25 mouse cellular contexts compared by ENCODE assay signal in the genomic region with DNA sequence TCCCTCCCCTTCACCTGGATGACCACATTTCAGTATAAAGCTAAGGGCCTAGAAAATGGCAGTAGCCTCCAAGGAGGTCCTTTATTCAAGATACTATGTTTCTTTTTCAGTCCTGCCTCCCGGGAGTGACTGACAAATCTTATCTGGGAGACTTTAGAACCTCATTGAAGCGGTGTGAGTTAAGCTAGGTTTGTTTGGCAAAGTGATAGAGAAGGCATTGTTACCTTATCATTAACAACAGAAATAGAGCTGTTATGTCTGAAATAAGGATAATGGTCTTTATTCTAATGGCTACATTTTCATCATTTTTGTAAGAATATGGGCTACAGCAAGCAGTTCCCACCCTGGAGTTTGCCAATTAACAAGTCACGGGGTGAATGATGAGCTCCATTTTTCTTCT. TPM values are rescaled to one million over a fixed set of nuclear protein-coding genes. Genes with fewer than 3 reads are reported as not detected.
A peak's percentile ranks its signal among the peaks of the same experiment; 100 is the strongest.
DNase-seq lines count a peak whose midpoint lies in the region; ATAC-seq and TF ChIP-seq lines count a peak whose summit lies in the region.
"Had no signal": no experiment of that assay in that cellular context is flagged by ENCODE, and none has a peak within 500 bp of the region (broad histone marks: within the 10 kb centered on the region; RNA-seq: fewer than 3 reads in every experiment).

No protein-coding gene starts in this region.

- H3K79me2 ChIP-seq in MEL (ENCODE audit: control insufficient read depth, insufficient read depth, low read length, poor library complexity), result peaks cover 1% of the 10 kb centered on the region; the same call in 1 of the 2 replicates

- peaks cover 17 to 39% of the 10 kb centered on the region in 2 experiments for H3K4me1 ChIP-seq in MEL (ENCODE audit: control insufficient read depth in 1 of 2, insufficient read depth in 2 of 2, low read length in 2 of 2)
- H3K4me1 ChIP-seq in liver, embryonic 15.5 days (replicated peaks), result peaks cover 64% of the 10 kb centered on the region

- H3K9me3 ChIP-seq in MEL (replicated peaks; ENCODE audit: insufficient read depth, low read length), result no peaks in the 10 kb centered on the region
- H3K9me3 ChIP-seq in liver, embryonic 15.5 days (replicated peaks), result no peaks in the 10 kb centered on the region
- H3K9me3 ChIP-seq: embryonic facial prominence, embryonic 15.5 days; forebrain, embryonic 10.5 days; forebrain, embryonic 15.5 days; heart, embryonic 10.5 days; hindbrain, embryonic 13.5 days had no signal

- no peak for TF ChIP-seq CTCF in MEL (IDR thresholded peaks at IDR 0.05 in 2 of 3, conservative IDR thresholded peaks at IDR 0.05 in 1 of 3; ENCODE audit: control insufficient read depth in 1 of 3, insufficient read depth in 1 of 3, low read depth in 2 of 3, low read length in 3 of 3, poor library complexity in 1 of 3, severe bottlenecking in 1 of 3)

- H3K9ac ChIP-seq in MEL (ENCODE audit: control insufficient read depth, low read depth, low read length, poor library complexity, severe bottlenecking), result peak overlapping the region; percentile 41
- no peak overlapping the region for H3K9ac ChIP-seq in liver, embryonic 15.5 days
- H3K9ac ChIP-seq: embryonic facial prominence, embryonic 15.5 days; forebrain, embryonic 15.5 days; hindbrain, embryonic 13.5 days had no signal

- H3K36me3 ChIP-seq in MEL (ENCODE audit: control insufficient read depth in 1 of 2, insufficient read depth in 2 of 2, low read length in 2 of 2), result peaks cover 0 to 35% of the 10 kb centered on the region in 2 experiments; a peak in 2 of 4 replicates
- H3K36me3 ChIP-seq in liver, embryonic 15.5 days (replicated peaks), result no peaks in the 10 kb centered on the region
- H3K36me3 ChIP-seq: embryonic facial prominence, embryonic 15.5 days; forebrain, embryonic 10.5 days; forebrain, embryonic 15.5 days; heart, embryonic 10.5 days; hindbrain, embryonic 13.5 days had no signal

- H3K27me3 ChIP-seq in MEL (ENCODE audit: control insufficient read depth in 1 of 2, insufficient read depth in 2 of 2, low read length in 2 of 2), result no peaks in the 10 kb centered on the region
- no peaks in the 10 kb centered on the region for H3K27me3 ChIP-seq in liver, embryonic 15.5 days
- H3K27me3 ChIP-seq: CH12.LX; embryonic facial prominence, embryonic 15.5 days; forebrain, embryonic 15.5 days; hindbrain, embryonic 13.5 days had no signal

- peak overlapping the region; percentile 19 to 38 for H3K4me3 ChIP-seq in MEL (ENCODE audit: control insufficient read depth in 1 of 2, insufficient read depth in 1 of 2, low read depth in 2 of 2, low read length in 2 of 2)
- H3K4me3 ChIP-seq in liver, embryonic 15.5 days (replicated peaks), result no peak overlapping the region
- H3K4me3 ChIP-seq: embryonic facial prominence, embryonic 15.5 days; erythroblast, embryonic 14.5 days; forebrain, embryonic 10.5 days; forebrain, embryonic 15.5 days; heart, embryonic 10.5 days; hindbrain, embryonic 13.5 days had no signal

- TF ChIP-seq POLR2A in MEL (IDR thresholded peaks at IDR 0.05; ENCODE audit: control insufficient read depth in 1 of 2, insufficient read depth in 1 of 2, low read depth in 1 of 2, low read length in 2 of 2, poor library complexity in 1 of 2), result no peak

- peak; percentile 64 to 82; a peak in 3 of 4 replicates for TF ChIP-seq EP300 in MEL (IDR thresholded peaks at IDR 0.05; ENCODE audit: low read depth in 1 of 2, low read length in 2 of 2)

- WGBS in liver, embryonic 15.5 days (ENCODE audit: insufficient replicate concordance), result 21% methylated on average over 3 of the region's 3 CpGs

- TF ChIP-seq RAD21 in MEL (IDR thresholded peaks at IDR 0.05; ENCODE audit: low read depth, low read length), result no peak

- no peak overlapping the region for H3K4me2 ChIP-seq in liver, embryonic 15.5 days
- H3K4me2 ChIP-seq: embryonic facial prominence, embryonic 15.5 days; forebrain, embryonic 15.5 days; hindbrain, embryonic 13.5 days had no signal

- no peak for ATAC-seq in liver, embryonic 15.5 days (ENCODE audit: insufficient read depth)
- ATAC-seq in megakaryocyte-erythroid progenitor cell, adult 5-6 weeks (replicated peaks; ENCODE audit: low FRiP score, low TSS enrichment, poor library complexity, severe bottlenecking), result peak; percentile 22
- ATAC-seq: forebrain, embryonic 15.5 days; hindbrain, postnatal 0 days had no signal

- peak; percentile 64 for DNase-seq in MEL (ENCODE audit: low read depth, low spot score)
- peak; percentile 40 for DNase-seq in c-Kit-positive CD71-positive TER-119-positive erythroid progenitor cells, embryonic 14.5 days (ENCODE audit: low spot score)
- no peak for DNase-seq in lung, postnatal 10 days
- no peak for DNase-seq in cerebellum, adult 11 months
- DNase-seq: adrenal gland, adult 2 months; cerebellum, adult 2 months; cerebellum, postnatal 14 days; embryo, embryonic 11 days; gastrocnemius, postnatal 36 days; heart, adult 11 months; heart, postnatal 10 days; heart, postnatal 4 days had no signal

- H3K27ac ChIP-seq in MEL (ENCODE audit: control insufficient read depth, low read depth, low read length), result peak overlapping the region; percentile 64
- H3K27ac ChIP-seq in liver, embryonic 15.5 days (replicated peaks), result peak overlapping the region; percentile 64
- H3K27ac ChIP-seq: embryonic facial prominence, embryonic 15.5 days; forebrain, embryonic 10.5 days; forebrain, embryonic 15.5 days; heart, embryonic 10.5 days; hindbrain, embryonic 13.5 days; hindbrain, postnatal 0 days had no signal

TF ChIP-seq in MEL, 35 proteins besides CTCF, POLR2A, EP300 and RAD21:
- no peak for TF ChIP-seq ZC3H11A (IDR thresholded peaks at IDR 0.05; ENCODE audit: low read depth, low read length)
- TF ChIP-seq HCFC1 (IDR thresholded peaks at IDR 0.05; ENCODE audit: low read depth, low read length), result no peak
- TF ChIP-seq GABPA (IDR thresholded peaks at IDR 0.05; ENCODE audit: low read depth, low read length), result no peak
- no peak for TF ChIP-seq MEF2A (IDR thresholded peaks at IDR 0.05; ENCODE audit: extremely low read depth, insufficient replicate concordance, low read depth, low read length, poor library complexity, severe bottlenecking)
- TF ChIP-seq USF1 (IDR thresholded peaks at IDR 0.05; ENCODE audit: low read depth, low read length), result no peak
- TF ChIP-seq POLR2AphosphoS5 (IDR thresholded peaks at IDR 0.05; ENCODE audit: borderline replicate concordance, low read depth, low read length), result no peak
- TF ChIP-seq KAT2A (conservative IDR thresholded peaks at IDR 0.05; ENCODE audit: low read depth, low read length), result no peak
- TF ChIP-seq UBTF (IDR thresholded peaks at IDR 0.05; ENCODE audit: borderline replicate concordance, insufficient read depth, low read depth, low read length), result no peak
- peak; percentile 42; the same call in 1 of the 2 replicates for TF ChIP-seq RCOR1 (IDR thresholded peaks at IDR 0.05; ENCODE audit: low read depth, low read length)
- no peak for TF ChIP-seq MYB (IDR thresholded peaks at IDR 0.05; ENCODE audit: low read depth, low read length)
- peak; percentile 57 for TF ChIP-seq TAL1 (IDR thresholded peaks at IDR 0.05; ENCODE audit: low read length)
- TF ChIP-seq MYC (IDR thresholded peaks at IDR 0.05; ENCODE audit: low read depth, low read length), result no peak
- TF ChIP-seq GATA1 (IDR thresholded peaks at IDR 0.05; ENCODE audit: low read depth, low read length), result peak; percentile 81
- 0 out of 2 replicates have a peak, but pooled peaks have one; percentile 17 for TF ChIP-seq ETS1 (IDR thresholded peaks at IDR 0.05; ENCODE audit: low read depth, low read length)
- no peak for TF ChIP-seq POLR2AphosphoS2 (IDR thresholded peaks at IDR 0.05; ENCODE audit: low read length)
- peak; percentile 78 for TF ChIP-seq TCF12 (IDR thresholded peaks at IDR 0.05; ENCODE audit: low read depth, low read length)
TF ChIP-seq in MEL: peak in this region for 5.

RNA-seq across cellular contexts. Expression of gene Ahctf1, which starts 4.8 kb away (rescaled TPM):
- total RNA-seq in MEL (2012; rRNA removed), result 56.7 and 56.9 TPM in 2 replicates
- 100 to 1,000 TPM in 1 of 2 experiments, 10 to 100 TPM in 1; 70.8 to 489 TPM for polyA plus RNA-seq in MEL (2012; ENCODE audit: insufficient read depth in 1 of 2, insufficient read length in 2 of 2, low read depth in 1 of 2, low replicate concordance in 2 of 2, missing spikeins in 1 of 2)
- 16.4 and 18.0 TPM in 2 replicates for polyA plus RNA-seq in liver, embryonic 15.5 days (2015; fragmentation: Nextera tagmentation; extraction: Ambion mirVana)
- 145 and 151 TPM in 2 replicates for total RNA-seq in megakaryocyte-erythroid progenitor cell, adult 5-6 weeks (2014; fragmentation: Nextera tagmentation)
- total RNA-seq in megakaryocyte-erythroid progenitor cell, adult 5-6 weeks (2017), result 189 and 190 TPM in 2 replicates

RNA-seq across cellular contexts. Expression of gene Gm10518, which starts 5.1 kb away (rescaled TPM):
- 4.2 and 5.2 TPM in 2 replicates for total RNA-seq in MEL (2012; rRNA removed)
- polyA plus RNA-seq in MEL (2012; ENCODE audit: insufficient read depth in 1 of 2, insufficient read length in 2 of 2, low read depth in 1 of 2, low replicate concordance in 2 of 2, missing spikeins in 1 of 2), result under 1 TPM in 1 of 2 experiments, not detected in 1; 0.42 TPM
- polyA plus RNA-seq in liver, embryonic 15.5 days (2015; fragmentation: Nextera tagmentation; extraction: Ambion mirVana), result 0.14 TPM in 2 replicates
- 0.94 TPM in 1 of 2 replicates, not detected in the other for total RNA-seq in megakaryocyte-erythroid progenitor cell, adult 5-6 weeks (2014; fragmentation: Nextera tagmentation)
- 0.09 and 1.9 TPM in 2 replicates for total RNA-seq in megakaryocyte-erythroid progenitor cell, adult 5-6 weeks (2017)
- total RNA-seq: common myeloid progenitor, adult 5-6 weeks; gastrocnemius, adult 8-10 months; gastrocnemius, postnatal 36 days; heart, postnatal 10 days; heart, postnatal 4 days had no signal
- polyA plus RNA-seq: adrenal gland, adult 2 months; brain, embryonic 14.5 days; cerebellum, adult 2 months; erythroblast, embryonic 14.5 days; forebrain, embryonic 15.5 days; hindbrain, embryonic 13.5 days had no signal

Comparison
In these comparisons a context has a peak if more than half of its experiments do, and no peak if none do; other contexts are left out.
1. DNase-seq: peak in MEL (single experiment) and c-Kit-positive CD71-positive TER-119-positive erythroid progenitor cells, embryonic 14.5 days (single experiment); none in lung, postnatal 10 days (single experiment) and cerebellum, adult 11 months (single experiment).